ENCODE assay signal across 11 mouse cellular contexts in the genomic region with DNA sequence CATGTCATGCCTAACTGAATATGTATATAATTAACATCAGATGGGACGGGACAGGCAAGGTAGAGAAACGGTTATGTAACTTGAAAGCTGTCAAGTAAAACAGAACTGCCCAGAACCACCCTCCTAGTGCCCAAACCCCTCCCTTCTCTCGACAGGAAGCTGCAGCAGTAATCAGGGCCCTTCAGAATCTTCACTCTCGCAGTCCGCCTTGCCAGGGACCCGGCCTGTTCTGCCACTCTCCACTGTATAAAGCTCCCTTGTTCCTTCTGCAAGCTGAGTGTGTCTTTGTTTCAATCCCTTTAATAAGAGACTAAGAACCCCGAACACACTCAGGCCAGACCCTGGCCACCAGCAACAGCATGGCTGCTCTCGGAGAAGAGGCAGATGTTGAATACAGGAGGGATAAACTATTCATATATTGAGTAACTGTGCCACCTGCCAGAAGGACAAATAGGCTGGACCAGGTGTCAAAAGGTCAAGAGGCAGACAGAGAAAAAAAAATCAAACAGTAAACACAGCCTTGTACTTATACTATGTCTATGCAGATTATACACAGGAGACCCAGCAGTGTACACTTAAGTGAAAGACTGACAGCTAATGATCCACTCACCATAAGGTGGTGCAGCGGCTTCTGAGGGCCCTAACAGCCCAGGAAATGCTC. TPM values are rescaled to one million over a fixed set of nuclear protein-coding genes. Genes with fewer than 3 reads are reported as not detected.
A peak's percentile ranks its signal among the peaks of the same experiment; 100 is the strongest.
DNase-seq lines count a peak whose midpoint lies in the region; ATAC-seq and TF ChIP-seq lines count a peak whose summit lies in the region.
"Had no signal": no experiment of that assay in that cellular context is flagged by ENCODE, and none has a peak within 500 bp of the region (broad histone marks: within the 10 kb centered on the region; RNA-seq: fewer than 3 reads in every experiment).

No protein-coding gene starts in this region.

- no peak overlapping the region for H3K4me3 ChIP-seq in layer of hippocampus, adult 2 months
- H3K4me3 ChIP-seq in cortical plate, adult 2 months (ENCODE audit: insufficient read depth, low read length) = no peak overlapping the region
- no peak overlapping the region for H3K4me3 ChIP-seq in hindbrain, postnatal 0 days (ENCODE audit: low read length)
- H3K4me3 ChIP-seq in midbrain, embryonic 15.5 days = no peak overlapping the region

- TF ChIP-seq CTCF in layer of hippocampus, adult 2 months (conservative IDR thresholded peaks at IDR 0.05) = no peak
- TF ChIP-seq CTCF in cortical plate, adult 2 months (IDR thresholded peaks at IDR 0.05; ENCODE audit: extremely low read depth, insufficient read depth, low read length) = no peak
- TF ChIP-seq CTCF in hindbrain, postnatal 0 days (IDR thresholded peaks at IDR 0.05; ENCODE audit: low read depth) = no peak

- intact Hi-C loops in heart, postnatal 10 days (cut with DNase I) = loop anchor here (5.0 kb wide), 1 partner anchor 47 kb away; a partner anchor contains a TSS

- no peaks in the 10 kb centered on the region for H3K9me3 ChIP-seq in hindbrain, postnatal 0 days (ENCODE audit: low read length)
- no peaks in the 10 kb centered on the region for H3K9me3 ChIP-seq in midbrain, embryonic 15.5 days

- no peak overlapping the region for H3K4me2 ChIP-seq in hindbrain, postnatal 0 days (ENCODE audit: low read depth, low read length)
- H3K4me2 ChIP-seq in midbrain, embryonic 15.5 days = no peak overlapping the region

- peaks cover 18% of the 10 kb centered on the region; the same call in 1 of the 2 replicates for H3K4me1 ChIP-seq in cortical plate, adult 2 months (ENCODE audit: control insufficient read depth, insufficient read depth, low read length)
- H3K4me1 ChIP-seq in hindbrain, postnatal 0 days (ENCODE audit: insufficient read depth, low read length) = peaks cover 20% of the 10 kb centered on the region
- H3K4me1 ChIP-seq in midbrain, embryonic 15.5 days = peaks cover 53% of the 10 kb centered on the region

- no peaks in the 10 kb centered on the region for H3K27me3 ChIP-seq in hindbrain, postnatal 0 days (ENCODE audit: insufficient read depth, low read length)
- H3K27me3 ChIP-seq in midbrain, embryonic 15.5 days (replicated peaks) = no peaks in the 10 kb centered on the region

- peak overlapping the region; percentile 78 for H3K27ac ChIP-seq in layer of hippocampus, adult 2 months
- H3K27ac ChIP-seq in cortical plate, adult 2 months (ENCODE audit: insufficient read depth, low read length) = peak overlapping the region; percentile 66; the same call in 1 of the 2 replicates
- peak overlapping the region; percentile 36; the same call in 1 of the 2 replicates for H3K27ac ChIP-seq in hindbrain, postnatal 0 days
- peak overlapping the region; percentile 35; the same call in 1 of the 2 replicates for H3K27ac ChIP-seq in midbrain, embryonic 15.5 days

- peak in 1 of 2 experiments; percentile 26 for DNase-seq in layer of hippocampus, adult 2 months (ENCODE audit: low spot score in 2 of 2)
- no peak for DNase-seq in layer of hippocampus, adult 11-12 months (ENCODE audit: low spot score)
- DNase-seq in hindbrain, postnatal 0 days (ENCODE audit: low spot score) = peak; percentile 35
- no peak for DNase-seq in urinary bladder, postnatal 14 days (ENCODE audit: low spot score)
- no peak for DNase-seq in kidney, adult 11 months
- no peak for DNase-seq in heart, postnatal 10 days
- DNase-seq: cerebellum, adult 18-20 months; gastrocnemius, postnatal 25 days; right cerebral cortex, postnatal 25 days had no signal

- H3K9ac ChIP-seq in hindbrain, postnatal 0 days (replicated peaks; ENCODE audit: low read length) = no peak overlapping the region
- no peak overlapping the region for H3K9ac ChIP-seq in midbrain, embryonic 15.5 days

- peak; percentile 66 for ATAC-seq in hindbrain, postnatal 0 days
- no peak; the same call in 1 of the 2 replicates for ATAC-seq in midbrain, embryonic 15.5 days (replicated peaks)

- peaks cover 3% of the 10 kb centered on the region; the same call in 1 of the 2 replicates for H3K36me3 ChIP-seq in hindbrain, postnatal 0 days (ENCODE audit: insufficient read depth, low read length)
- H3K36me3 ChIP-seq in midbrain, embryonic 15.5 days (replicated peaks) = no peaks in the 10 kb centered on the region

- no peak for TF ChIP-seq POLR2A in cortical plate, adult 2 months (IDR thresholded peaks at IDR 0.05; ENCODE audit: extremely low read depth, insufficient read depth, low read length)

- 44% methylated on average over 9 of the region's 9 CpGs for WGBS in hindbrain, postnatal 0 days
- WGBS in midbrain, embryonic 15.5 days = 45% methylated on average over 9 of the region's 9 CpGs

RNA-seq across cellular contexts. Expression of a gene that starts 48.7 kb away (rescaled TPM):
- total RNA-seq in layer of hippocampus, adult 2 months (2021) = 10 to 100 TPM; 61.0 to 65.9 TPM
- polyA plus RNA-seq in cortical plate, adult 2 months (2012; rRNA removed) = 16.6 TPM in 2 replicates
- total RNA-seq in hindbrain, postnatal 0 days (2014; rRNA removed) = 30.8 and 34.8 TPM in 2 replicates
- 38.0 and 41.9 TPM in 2 replicates for polyA plus RNA-seq in hindbrain, postnatal 0 days (2015; fragmentation: Nextera tagmentation; extraction: Ambion mirVana)
- 60.9 and 76.8 TPM in 2 replicates for polyA plus RNA-seq in midbrain, embryonic 15.5 days (2015; fragmentation: Nextera tagmentation; extraction: Ambion mirVana)
- 10 to 100 TPM; 49.0 to 54.3 TPM for total RNA-seq in heart, postnatal 10 days (2021)
